Mouse (Mus musculus) hindbrain, embryonic 14.5 days (tissue): Measurements from ENCODE around the gene Mlycd. TPM values are rescaled to one million over a fixed set of nuclear protein-coding genes. Genes with fewer than 3 reads are reported as not detected.
A peak's percentile ranks its signal among the peaks of the same experiment; 100 is the strongest.
"Not testable (repeated sequence)": the region's sequence is repeated elsewhere in the genome, so short reads cannot be mapped to it uniquely, and the experiment has no call there.

Experiments used
- ATAC-seq: fragments of 200-750 bp; cut with Nextera tagmentation; 2 replicates; pipeline ENCODE4 v1.8.0; 2017; ENCODE audit warnings: moderate number of reproducible peaks, mild to moderate bottlenecking, moderate TSS enrichment, moderate library complexity; ENCODE audit not compliant: low FRiP score
- DNase-seq: peaks from one replicate; pipeline ENCODE4 v3.0.0-alpha.2; 2015; ENCODE audit warnings: low spot score
- H3K27ac ChIP-seq: fragments of 300-500 bp; sonication (generic); 2 replicates; pipeline ENCODE4 v1.5.1; 2014; ENCODE audit warnings: mild to moderate bottlenecking, moderate library complexity
- H3K27me3 ChIP-seq: fragments of 300-500 bp; sonication (generic); 2 replicates; pipeline ENCODE4 v1.6.1; 2014; ENCODE audit warnings: mild to moderate bottlenecking, low read length, mixed read lengths; ENCODE audit not compliant: control insufficient read depth, insufficient read depth
- H3K36me3 ChIP-seq: fragments of 300-500 bp; sonication (generic); replicated peaks from 2 replicates; pipeline ENCODE4 v1.6.1; 2014; ENCODE audit not compliant: control insufficient read depth, insufficient read depth
- H3K4me1 ChIP-seq: fragments of 300-500 bp; sonication (generic); replicated peaks from 2 replicates; pipeline ENCODE4 v1.6.1; 2014; ENCODE audit warnings: antibody characterized with exemption, low read length, mixed read lengths; ENCODE audit not compliant: control insufficient read depth, insufficient read depth
- H3K4me2 ChIP-seq: fragments of 300-500 bp; sonication (generic); replicated peaks from 2 replicates; pipeline ENCODE4 v1.6.1; 2014; ENCODE audit warnings: mild to moderate bottlenecking, moderate library complexity
- H3K4me3 ChIP-seq: fragments of 300-500 bp; sonication (generic); replicated peaks from 2 replicates; pipeline ENCODE4 v1.5.1; 2014; ENCODE audit warnings: mild to moderate bottlenecking, low read length
- H3K9ac ChIP-seq: fragments of 300-500 bp; sonication (generic); 2 replicates; pipeline ENCODE4 v1.6.1; 2014
- H3K9me3 ChIP-seq: fragments of 300-500 bp; sonication (generic); 2 replicates; pipeline ENCODE4 v1.6.1; 2016; ENCODE audit warnings: low read length; ENCODE audit not compliant: control insufficient read depth
- WGBS: fragments of 180-500 bp; shearing (Covaris S2); extraction: QIAGEN DNeasy Blood & Tissue Kit; methylation state at CpG from one replicate; pipeline ENCODE4 v1.1.7; 2014; 5-methylcytosine and 5-hydroxymethylcytosine counted together
- polyA plus RNA-seq: library from polyadenylated mRNA; unstranded; fragments of >200 nt; fragmentation: Nextera tagmentation; extraction: Ambion mirVana; gene quantifications from 2 replicates; pipeline ENCODE4 v1.2.1, GENCODE M21; 2014

The Mlycd gene
- 17.8 and 20.2 TPM in 2 replicates for polyA plus RNA-seq

DNA sequence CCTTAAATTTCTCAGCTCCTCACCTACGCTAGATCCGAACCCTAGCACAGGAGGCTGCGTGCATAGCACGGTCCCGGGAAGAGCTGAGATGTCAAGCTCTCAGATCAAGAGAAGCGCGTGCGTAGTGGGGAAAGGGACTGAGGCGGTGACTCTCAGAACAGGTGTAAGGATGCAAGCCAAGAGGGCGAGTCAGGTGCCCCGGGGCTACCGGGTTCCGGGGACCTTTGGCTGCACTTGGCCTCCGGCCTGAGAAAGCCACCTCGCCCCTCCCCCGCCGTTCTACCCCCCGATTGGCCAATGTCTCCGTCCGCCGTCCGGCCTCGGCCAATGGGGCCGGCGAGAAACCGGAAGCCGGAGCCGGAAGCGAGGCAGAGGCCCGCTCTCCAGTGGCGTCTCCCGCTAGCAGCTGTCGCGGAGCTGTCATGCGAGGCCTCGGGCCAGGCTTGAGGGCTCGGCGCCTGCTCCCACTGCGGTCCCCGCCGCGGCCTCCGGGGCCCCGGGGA, at the start of gene Mlycd:
Mlycd (plus strand) TSS at position 355 of the 503 bp plus-strand sequence.
- Histone ChIP-seq H3K36me3 (no peaks in the 10 kb centered on the region), H3K27me3 (no peaks in the 10 kb centered on the region), H3K4me3 (peak within 1 kb of the TSS; percentile 90), H3K9ac (peak within 1 kb of the TSS; percentile 94), H3K9me3 (no peaks in the 10 kb centered on the region), H3K27ac (peak within 1 kb of the TSS; percentile 88), H3K4me1 (peaks cover 7% of the 10 kb centered on the region), H3K4me2 (peak within 1 kb of the TSS; percentile 97)
- ATAC-seq = peak; percentile 94
- peak; percentile 89 for DNase-seq
- 2% methylated on average over 39 of the region's 44 CpGs for WGBS

- ATAC-seq = no peak
- Histone ChIP-seq H3K36me3 (peaks cover 42% of the 10 kb centered on the region), H3K27me3 (no peaks in the 10 kb centered on the region), H3K9me3 (no peaks in the 10 kb centered on the region), H3K9ac (peak overlapping the region; percentile 93), H3K4me3 (peak overlapping the region; percentile 84), H3K4me2 (peak overlapping the region; percentile 64), H3K4me1 (peaks cover 5% of the 10 kb centered on the region; the same call in 1 of the 2 replicates), H3K27ac (peak overlapping the region; percentile 62)
- WGBS = 54% methylated on average over 22 of the region's 22 CpGs
- DNase-seq = peak; percentile 24
Measured at GRCm38 (mm10) chr8:119345029-119345682, 49.5 kb upstream of the Mlycd start.

DNA sequence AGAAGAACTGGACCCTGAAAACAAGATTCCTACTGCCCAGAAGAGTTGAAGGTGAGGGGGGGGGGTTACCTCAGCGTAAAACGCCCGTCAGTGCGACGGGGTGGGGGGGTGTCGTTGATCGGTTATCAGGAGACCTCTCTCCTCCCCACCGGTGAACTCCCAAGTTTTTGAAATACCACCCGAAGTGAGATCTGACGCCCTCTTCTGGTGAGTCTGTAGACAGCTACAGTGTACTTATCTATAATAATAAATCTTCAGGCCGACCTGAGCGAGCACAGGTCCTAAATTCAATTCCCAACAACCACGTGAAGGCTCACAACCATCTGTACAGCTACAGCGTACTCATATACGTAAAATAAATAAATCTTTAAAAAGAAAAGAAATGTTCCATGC, 49.0 kb upstream of the Mlycd start:
- Histone ChIP-seq H3K4me1 (peaks cover 5% of the 10 kb centered on the region; the same call in 1 of the 2 replicates), H3K9me3 (no peaks in the 10 kb centered on the region), H3K27me3 (no peaks in the 10 kb centered on the region), H3K4me2 (peak overlapping the region; percentile 64; the same call in 1 of the 2 replicates), H3K9ac (no peak overlapping the region), H3K27ac (no peak overlapping the region), H3K36me3 (peaks cover 46% of the 10 kb centered on the region), H3K4me3 (peak overlapping the region; percentile 84; the same call in 1 of the 2 replicates)
- ATAC-seq (no peak), DNase-seq (no peak)
- 84% methylated on average over 15 of the region's 15 CpGs for WGBS

DNA sequence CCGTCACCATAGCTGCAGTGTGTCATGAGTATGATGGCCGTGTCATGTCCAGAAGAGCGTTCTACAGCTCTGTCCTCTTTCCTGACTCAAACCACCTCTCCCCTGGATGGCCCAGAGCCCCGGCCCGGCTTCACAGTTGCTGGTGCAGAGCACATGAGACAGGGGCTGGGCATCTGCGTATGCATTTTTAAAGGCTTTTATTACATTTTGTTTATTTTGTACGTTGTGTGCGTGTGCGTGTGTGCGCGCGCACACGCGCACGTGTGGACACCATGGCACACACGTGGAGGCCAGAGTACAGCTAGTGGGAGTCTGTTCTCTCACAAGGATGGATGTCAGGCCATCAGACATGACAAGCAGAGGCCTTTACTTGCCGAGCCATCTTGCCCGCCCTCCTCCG, 43.0 kb upstream of the Mlycd start:
- no peaks in the 10 kb centered on the region for H3K27me3 ChIP-seq
- peaks cover 47% of the 10 kb centered on the region for H3K36me3 ChIP-seq
- no peaks in the 10 kb centered on the region for H3K4me1 ChIP-seq
- H3K27ac ChIP-seq = no peak overlapping the region
- H3K9ac ChIP-seq = no peak overlapping the region
- no peak for ATAC-seq
- 93% methylated on average over 19 of the region's 19 CpGs for WGBS
- no peaks in the 10 kb centered on the region for H3K9me3 ChIP-seq
- no peak overlapping the region for H3K4me2 ChIP-seq
- DNase-seq = no peak
- H3K4me3 ChIP-seq = no peak overlapping the region

GRCm38 (mm10) chr8:119352977-119353658, 41.6 kb upstream of the Mlycd start:
- Histone ChIP-seq H3K27me3 (no peaks in the 10 kb centered on the region), H3K27ac (no peak overlapping the region), H3K9ac (no peak overlapping the region), H3K9me3 (no peaks in the 10 kb centered on the region), H3K4me1 (no peaks in the 10 kb centered on the region), H3K4me2 (no peak overlapping the region), H3K4me3 (no peak overlapping the region), H3K36me3 (peaks cover 32% of the 10 kb centered on the region)
- WGBS = 88% methylated on average over 10 of the region's 10 CpGs
- ATAC-seq (no peak), DNase-seq (no peak)

- no peaks in the 10 kb centered on the region for H3K27me3 ChIP-seq
- H3K4me1 ChIP-seq = no peaks in the 10 kb centered on the region
- WGBS = 90% methylated on average over 6 of the region's 6 CpGs
- no peaks in the 10 kb centered on the region for H3K9me3 ChIP-seq
- H3K36me3 ChIP-seq = peaks cover 27% of the 10 kb centered on the region
- no peak overlapping the region for H3K4me2 ChIP-seq
- H3K27ac ChIP-seq = no peak overlapping the region
- no peak overlapping the region for H3K4me3 ChIP-seq
- ATAC-seq (no peak), DNase-seq (no peak)
- H3K9ac ChIP-seq = no peak overlapping the region
Measured at GRCm38 (mm10) chr8:119353659-119354023, 41.0 kb upstream of the Mlycd start.

GRCm38 (mm10) chr8:119356631-119357030, 38.0 kb upstream of the Mlycd start:
- not testable (repeated sequence) for H3K4me2 ChIP-seq, H3K27me3 ChIP-seq, H3K36me3 ChIP-seq, H3K9ac ChIP-seq, DNase-seq, H3K9me3 ChIP-seq, H3K4me3 ChIP-seq, ATAC-seq, H3K27ac ChIP-seq, H3K4me1 ChIP-seq
- 61% methylated on average over 5 of the region's 5 CpGs for WGBS

- Histone ChIP-seq H3K4me3 (no peak overlapping the region), H3K9me3 (no peaks in the 10 kb centered on the region), H3K9ac (no peak overlapping the region), H3K4me2 (no peak overlapping the region), H3K36me3 (no peaks in the 10 kb centered on the region), H3K4me1 (no peaks in the 10 kb centered on the region), H3K27ac (no peak overlapping the region), H3K27me3 (no peaks in the 10 kb centered on the region)
- ATAC-seq = no peak
- 86% methylated on average over 7 of the region's 7 CpGs for WGBS
- no peak for DNase-seq
Measured at GRCm38 (mm10) chr8:119358175-119358574, 36.5 kb upstream of the Mlycd start.

- H3K27ac ChIP-seq = no peak overlapping the region
Measured at GRCm38 (mm10) chr8:119358836-119359235, 35.8 kb upstream of the Mlycd start.

More at GRCm38 (mm10) chr8:119358836-119359235, 35.8 kb upstream of the Mlycd start:
- no peaks in the 10 kb centered on the region for H3K9me3 ChIP-seq
- no peaks in the 10 kb centered on the region for H3K27me3 ChIP-seq
- no peaks in the 10 kb centered on the region for H3K36me3 ChIP-seq
- ATAC-seq = no peak
- no peak overlapping the region for H3K9ac ChIP-seq
- no peak for DNase-seq
- H3K4me3 ChIP-seq = no peak overlapping the region
- H3K4me1 ChIP-seq = no peaks in the 10 kb centered on the region
- 47% methylated on average over 14 of the region's 14 CpGs for WGBS
- no peak overlapping the region for H3K4me2 ChIP-seq
